Mouse (Mus musculus) kidney, postnatal 10 days (tissue): Measurements from ENCODE around the gene Klf12.
A peak's percentile ranks its signal among the peaks of the same experiment; 100 is the strongest.

Experiments
- DNase-seq: peaks from one replicate; pipeline ENCODE4 v3.0.0; 2021; ENCODE audit warnings: mixed read lengths

The Klf12 gene

DNA sequence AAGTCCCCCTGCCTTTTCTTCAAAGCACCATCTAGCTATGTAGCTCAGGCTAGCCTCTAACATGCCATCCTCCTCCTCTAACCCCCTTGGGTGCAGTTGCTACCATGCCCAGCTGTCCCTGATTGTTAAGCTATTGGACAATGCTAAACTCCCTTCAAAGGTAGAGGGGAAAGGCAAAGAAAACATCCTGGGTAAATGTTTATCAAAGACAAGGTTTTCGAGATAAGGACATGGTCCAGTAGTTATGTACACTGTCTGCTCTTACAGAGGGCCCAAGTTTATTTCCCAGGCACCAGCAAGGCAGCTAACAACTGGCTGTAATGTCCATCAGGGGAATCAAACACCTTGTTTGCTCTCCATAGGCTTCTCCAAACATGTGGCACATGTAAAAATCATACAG is 53.1 kb downstream of the Klf12 start:
- no peak for DNase-seq

DNA sequence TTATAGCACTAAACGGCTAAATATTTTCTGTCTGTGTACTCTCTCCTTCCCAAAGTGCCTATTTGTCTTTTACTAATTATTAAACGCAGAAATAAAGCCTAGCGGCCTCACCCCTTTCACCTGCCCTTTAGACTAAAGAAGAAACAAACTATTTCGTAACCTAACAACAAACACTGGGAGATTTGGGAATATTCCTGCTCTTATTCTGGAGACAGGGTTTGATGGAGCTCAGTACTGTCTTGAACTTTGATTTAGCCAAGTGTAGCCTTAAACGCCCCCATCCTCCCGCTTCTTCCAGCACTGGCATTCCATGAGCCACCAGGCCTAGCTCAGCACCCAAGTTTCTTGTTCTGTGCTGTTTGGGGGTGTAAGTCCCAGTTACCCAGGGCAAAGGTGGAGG is 56.4 kb downstream of the Klf12 start:
- DNase-seq: peak; percentile 16

DNA sequence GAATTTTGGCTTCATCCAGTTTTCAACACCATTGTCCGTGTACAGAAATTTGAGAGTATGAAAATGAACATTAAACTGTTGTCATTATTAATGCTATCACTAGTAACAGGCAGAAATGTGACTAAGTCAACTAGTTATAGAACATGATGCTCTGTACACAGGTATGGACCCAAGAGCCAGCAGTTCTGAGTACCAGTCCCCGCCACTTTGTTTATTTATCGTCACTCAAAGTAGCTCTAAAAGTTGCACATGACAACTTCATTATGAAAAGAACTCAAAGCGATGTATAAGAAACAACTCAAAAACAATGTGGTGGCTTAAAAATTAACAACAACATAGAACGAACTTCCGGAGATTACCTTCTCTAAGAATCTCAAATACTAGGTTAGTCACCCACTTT is 56.8 kb downstream of the Klf12 start:
- no peak for DNase-seq

DNA sequence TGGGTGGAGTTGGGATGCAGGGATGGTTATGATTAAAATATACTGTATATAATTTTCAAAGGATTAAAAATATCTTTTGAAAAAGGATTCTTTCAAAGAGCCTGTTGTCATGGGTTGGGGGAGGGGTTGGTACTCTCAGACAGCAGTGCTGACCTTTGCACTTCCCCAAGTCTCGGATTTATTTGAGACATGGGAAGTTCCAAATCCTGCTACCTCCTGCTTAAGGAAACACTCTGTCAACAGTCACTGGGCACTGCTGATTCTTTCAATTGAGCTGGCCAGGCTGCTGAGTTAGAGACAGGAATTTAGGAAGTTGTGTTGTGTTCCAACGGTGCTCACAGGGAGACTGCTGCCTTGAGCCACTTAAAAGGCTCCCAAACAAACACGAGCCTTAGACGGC is 60.3 kb downstream of the Klf12 start:
- peak; percentile 66 for DNase-seq

DNA sequence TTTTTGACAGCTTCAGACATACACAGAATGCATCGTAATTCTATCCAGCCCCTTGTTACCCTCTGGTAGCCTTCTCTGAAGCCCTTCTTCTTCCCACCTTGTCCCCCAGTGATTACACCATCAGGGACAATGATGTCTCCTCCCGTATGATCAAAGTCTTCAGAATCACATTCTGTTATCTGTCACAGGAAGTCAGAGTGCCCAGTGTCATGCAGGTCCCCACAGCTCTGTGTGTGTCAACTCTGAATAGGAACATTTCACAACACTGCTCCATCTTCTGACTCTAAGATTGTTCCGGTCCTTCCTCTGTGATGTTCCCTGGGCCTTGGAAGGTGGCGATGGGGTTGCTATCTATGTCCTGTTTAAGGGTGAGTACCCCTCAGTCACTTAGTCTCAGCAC is 62.2 kb downstream of the Klf12 start:
- no peak for DNase-seq

DNA sequence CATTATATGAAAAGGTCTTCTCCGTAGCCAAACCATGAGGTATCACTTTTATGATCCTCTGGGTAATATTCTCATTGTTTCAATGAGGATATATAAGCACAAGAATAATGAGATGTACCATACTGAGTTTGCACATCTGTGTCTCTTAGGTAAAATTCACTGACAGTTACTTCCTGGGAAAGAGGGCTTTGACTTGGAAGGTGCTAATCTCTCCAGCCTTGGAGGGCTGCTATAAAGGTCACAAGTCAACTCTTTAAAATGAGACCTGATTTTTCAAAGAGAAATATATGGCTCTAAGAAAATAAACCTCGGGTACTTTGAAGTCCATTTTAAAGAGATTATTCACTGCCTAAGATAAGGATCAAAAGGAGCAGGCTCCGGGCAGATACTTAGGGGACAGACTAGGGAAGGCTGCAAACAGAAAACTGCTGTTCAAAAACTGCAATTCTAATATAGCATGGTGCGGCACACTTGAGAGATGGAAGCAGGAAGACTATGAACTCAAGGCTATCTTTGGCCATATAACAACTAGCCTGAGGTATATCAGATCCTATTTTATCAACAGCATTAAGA is 69.2 kb downstream of the Klf12 start:
- no peak for DNase-seq

DNA sequence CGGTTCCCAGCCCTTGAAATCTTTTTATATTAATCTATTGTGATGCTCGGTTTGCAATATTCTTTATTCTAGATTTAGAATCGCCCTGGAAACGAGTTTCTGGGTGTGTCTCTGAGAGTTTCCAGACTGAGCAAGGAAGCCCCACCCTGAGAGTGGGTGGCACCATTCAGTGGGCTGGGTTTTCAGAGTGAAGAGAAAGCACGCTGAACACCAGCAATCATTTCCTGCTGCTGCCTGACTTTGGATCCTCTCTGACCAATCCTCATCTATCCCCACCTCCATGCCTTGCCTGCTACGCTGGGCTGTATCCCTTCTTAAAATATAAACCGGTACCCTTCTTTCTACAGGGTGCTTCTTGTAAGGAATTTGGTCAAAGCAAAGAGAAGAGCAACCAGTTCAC is 71.4 kb downstream of the Klf12 start:
- peak; percentile 23 for DNase-seq

DNA sequence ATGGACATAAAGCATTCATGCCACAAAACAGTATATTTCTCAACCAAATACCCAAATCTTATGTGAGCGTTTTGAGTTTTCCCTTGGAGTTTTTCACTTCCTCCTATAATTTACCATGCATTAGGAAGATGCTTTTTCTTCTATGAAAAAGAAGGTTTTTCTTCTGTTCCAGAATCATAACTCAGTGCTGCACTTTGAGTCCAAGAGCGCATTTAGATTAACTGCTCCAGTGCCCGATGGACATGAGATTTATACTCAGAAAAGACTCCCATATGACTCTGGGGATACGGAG is 72.7 kb downstream of the Klf12 start:
- DNase-seq: no peak

DNA sequence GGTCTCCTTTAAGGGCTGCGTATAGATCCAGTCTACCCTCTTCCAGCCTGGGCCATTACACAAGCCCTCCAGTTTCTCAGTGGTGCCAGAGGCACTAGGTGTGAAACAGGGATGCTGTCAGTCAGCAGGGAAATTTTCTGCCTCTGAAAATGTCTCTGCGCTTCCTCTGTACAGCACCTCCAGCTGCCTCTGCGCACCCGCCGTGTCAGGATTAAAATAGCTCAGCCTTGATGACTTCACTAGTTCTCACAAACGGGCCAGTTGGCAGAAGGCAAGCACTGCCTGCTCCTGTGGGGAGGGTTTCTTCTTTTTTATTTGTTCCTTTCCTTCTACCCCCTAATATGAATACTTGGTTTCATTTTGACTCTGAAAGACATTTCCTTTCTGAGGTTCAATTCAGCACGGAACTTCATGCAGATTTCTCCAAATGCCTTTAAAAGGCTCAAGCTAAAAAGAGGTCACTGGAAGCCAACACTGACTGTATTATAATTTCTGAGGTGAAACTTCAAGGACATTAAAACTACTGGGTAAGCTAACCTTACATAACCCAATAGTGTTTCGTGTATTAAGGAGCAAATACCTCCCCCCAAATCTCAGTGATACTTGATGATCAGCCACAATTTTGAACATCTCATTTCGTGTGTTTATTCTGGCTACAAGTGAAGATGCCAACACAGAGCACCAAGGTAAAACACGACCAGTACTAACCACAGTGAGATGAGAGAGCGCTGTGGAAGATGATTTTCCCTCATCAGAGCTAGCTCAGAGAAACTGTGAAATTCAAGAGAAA is 73.2 kb downstream of the Klf12 start:
- peak; percentile 38 for DNase-seq

DNA sequence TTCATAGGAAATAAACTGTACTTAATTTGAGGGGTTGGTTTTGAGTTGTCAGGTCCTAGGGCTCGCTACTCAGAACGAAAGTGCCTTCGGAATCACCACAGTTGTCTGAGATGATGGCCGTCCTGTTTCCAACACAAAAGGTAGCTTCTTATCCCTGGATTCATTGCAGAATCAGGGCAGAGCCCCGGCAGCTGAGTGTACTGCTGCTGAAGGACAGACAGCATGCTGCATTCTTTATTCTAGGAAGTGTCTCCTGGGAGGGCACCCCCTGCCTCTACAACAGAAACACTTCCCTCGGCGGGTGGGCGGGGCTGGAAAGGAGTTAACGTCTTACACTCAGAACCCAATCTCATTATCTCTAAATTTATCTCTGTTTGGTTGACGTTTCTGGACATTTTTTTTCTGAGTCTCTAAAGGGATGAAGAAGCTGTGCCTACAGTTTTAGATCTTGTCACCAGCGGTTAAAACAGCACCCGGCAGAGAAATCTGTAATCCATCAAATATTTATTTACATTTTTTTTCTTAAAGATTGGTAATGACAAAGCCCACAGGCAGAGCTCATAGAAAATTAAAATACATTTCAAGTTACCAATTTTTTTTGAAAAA is 74.6 kb downstream of the Klf12 start:
- no peak for DNase-seq

DNA sequence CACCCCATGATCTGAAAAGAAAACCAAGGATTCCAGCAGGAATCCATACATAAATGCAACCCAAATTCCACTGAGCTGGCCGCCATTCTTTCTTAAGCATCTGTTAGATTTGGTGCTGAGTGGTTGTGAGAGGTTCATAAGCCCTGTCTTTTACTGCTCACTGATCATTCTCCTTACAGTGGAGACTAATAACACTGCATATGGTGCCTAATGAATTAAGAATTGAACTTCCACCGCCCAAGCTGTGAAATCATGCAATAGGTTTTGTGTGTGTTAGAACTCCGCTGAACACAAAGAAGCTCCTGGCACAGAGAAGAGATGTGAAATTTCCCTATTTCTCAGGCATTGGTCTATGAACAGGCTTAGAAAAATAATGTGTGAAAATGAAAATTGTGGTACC is 77.4 kb downstream of the Klf12 start:
- DNase-seq: no peak

DNA sequence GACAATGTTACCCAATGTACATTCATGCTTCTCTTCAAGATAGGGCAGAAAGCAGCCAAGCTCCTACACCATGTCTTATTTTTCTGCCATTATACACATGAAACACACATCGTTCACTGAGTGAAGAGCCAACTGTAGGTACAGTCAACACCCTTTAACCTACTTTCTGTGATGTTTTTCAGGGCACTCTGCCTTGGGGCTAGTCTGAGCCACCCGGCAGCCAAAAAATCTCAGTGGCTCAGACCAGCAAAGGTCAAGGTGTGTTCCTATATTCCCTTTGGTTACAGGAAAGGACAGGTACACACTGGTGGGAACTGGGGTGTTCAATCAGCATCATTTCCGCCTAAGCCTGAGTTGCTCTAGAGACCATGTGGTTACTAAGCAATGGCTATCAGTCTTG is 78.3 kb downstream of the Klf12 start:
- no peak for DNase-seq

DNA sequence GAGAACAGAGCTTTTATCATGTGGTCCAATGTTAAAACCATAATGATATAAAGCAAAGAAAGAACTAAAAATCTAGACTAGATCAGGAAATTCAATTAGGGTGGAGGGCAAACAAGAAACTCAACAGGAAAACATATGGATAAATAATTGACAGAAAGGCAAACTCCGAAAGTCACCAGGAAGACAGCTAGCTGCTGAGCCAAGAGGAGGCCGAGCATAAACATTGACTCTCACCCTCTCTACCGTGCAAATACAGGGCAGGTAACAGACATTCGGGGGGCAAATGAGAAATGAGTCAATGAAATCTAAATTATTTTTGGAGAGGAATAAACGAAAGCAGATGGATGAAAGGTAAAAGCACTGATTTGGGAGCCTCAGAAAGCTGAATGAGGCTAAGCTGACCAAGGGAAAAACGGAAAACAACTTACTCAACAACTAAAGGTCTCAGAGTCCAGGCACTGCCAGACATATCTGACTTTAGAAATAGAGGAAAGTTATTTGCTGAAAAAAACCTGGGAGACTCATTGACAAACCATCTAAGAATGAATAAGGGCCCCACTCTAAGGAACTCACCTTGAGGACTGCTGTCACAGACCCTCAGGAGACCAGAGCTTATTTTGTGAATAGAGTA is 84.3 kb downstream of the Klf12 start:
- no peak for DNase-seq

DNA sequence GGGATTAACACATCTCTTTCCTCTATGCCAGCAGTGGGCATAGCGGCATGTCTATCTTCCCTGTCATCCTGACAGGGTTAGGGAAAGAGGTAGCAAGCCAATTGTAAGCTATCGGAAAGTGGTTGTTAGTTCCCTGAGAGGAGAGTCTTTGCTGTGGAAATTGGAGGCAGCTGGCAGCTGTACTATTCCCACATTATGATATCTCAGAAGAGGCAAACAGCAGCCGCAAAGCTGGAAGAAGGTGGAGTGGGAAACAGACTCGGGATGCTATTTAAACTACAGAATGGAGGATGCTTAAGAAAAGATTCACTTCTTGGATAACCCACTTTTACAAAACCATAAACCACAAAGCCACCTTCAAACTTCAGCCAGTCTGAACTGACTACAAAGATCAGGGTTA is 85.8 kb downstream of the Klf12 start:
- no peak for DNase-seq

DNA sequence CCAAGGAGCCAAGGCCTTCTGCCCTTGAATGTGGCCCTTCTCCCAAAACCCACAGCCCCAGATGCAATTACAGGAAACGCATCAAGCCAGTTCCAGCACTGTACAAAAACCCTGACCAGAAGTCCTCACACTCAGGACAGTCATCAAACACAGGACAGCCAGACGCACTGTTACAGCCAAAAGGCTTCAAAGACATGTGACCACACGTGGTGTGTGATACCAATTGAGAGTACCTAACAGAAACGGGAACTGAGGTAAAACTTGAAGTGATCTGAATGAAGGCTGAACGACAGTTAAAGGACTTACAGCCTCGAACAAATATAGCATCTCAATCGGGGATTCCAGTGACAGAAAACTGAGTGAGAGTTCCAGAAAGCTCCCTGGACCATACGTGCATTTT is 87.3 kb downstream of the Klf12 start:
- DNase-seq: no peak

DNA sequence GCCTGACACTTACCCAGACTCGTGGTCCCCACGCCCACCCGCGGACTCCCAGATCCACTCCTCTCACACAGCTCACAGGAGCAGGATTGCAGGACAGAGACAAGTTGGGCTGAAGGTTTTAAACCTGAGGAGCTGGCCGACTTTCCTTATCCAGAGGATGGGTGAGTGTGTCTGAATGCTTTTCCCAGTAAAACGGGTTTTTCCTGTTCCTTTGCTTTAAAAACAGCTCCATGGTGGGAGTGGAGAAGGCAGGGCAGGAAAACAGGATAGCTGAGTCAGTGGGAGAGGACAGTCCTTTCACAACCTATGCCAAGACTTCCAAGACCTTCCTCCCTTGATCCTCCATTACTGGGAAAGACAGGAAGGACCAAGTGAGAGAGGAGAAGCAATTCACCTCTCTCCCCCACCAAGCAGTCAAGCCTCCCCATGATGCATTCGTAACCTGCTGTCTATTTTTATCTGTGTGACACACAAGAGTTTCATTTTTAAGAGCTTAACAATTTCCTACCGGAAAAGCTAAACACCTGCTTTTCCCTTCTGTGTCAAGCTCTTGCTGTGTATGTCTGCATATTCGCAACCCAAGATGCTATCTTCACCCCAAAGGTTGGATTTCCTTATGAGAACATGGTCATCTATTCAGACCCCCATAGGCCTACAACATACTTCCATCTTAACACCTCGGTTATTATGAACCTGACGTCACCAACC is 94.8 kb downstream of the Klf12 start:
- no peak for DNase-seq

DNA sequence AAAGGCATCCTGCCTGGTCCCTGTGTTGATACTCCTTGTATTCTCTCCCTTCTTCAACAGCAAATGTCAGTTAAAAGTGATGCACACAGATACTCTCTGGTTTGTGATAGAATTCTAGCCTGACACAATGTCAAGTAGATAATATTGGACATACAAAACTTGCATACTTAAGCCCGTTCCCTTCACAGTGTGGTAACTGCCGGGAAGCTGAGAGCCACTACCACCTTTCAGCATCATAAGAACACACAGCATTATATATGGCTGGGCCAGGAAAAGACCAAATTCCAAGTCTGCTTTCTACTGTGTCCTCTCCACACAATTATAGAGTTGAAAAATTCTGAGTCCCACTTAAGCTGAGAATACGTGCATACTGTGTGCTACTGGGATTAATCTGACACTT is 97.1 kb downstream of the Klf12 start:
- DNase-seq: no peak

DNA sequence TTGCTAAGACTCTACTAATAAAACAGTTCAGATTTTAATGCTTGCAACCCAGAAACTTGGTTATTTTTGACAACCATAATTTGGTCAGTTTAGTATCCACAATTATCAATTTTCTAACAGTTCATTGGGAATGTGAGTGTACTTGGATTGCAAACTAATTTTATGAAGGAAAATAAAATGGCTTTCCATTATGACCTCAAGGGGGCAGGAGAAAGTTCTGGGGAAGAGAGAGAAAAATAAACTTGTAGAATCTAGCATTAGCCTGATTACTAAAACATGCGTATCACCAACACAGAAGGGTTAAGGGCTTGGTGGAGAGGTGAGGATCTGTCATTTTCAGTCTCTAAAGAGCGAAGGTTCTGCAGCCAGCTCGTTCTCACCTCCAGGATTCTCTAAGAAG is 106.7 kb downstream of the Klf12 start:
- DNase-seq: no peak

DNA sequence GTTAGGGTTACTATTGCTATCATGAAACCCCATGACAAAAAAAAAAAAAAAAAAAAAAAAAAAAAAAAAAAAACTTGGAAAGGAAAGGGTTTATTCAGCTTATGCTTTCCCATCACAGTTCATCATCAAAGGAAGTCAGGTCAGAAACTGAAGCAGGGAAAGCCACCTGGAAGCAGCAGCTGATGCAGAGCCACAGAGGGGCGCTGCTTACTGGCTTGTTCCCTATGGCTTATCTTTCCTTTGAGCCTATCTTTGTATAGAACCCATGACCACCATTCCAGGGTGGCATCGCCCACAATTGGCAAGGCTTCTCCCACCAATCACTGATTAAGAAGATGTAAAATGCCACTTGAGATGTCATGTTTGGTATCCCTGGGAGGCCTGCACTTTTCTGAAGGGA is 119.4 kb downstream of the Klf12 start:
- DNase-seq: no peak

DNA sequence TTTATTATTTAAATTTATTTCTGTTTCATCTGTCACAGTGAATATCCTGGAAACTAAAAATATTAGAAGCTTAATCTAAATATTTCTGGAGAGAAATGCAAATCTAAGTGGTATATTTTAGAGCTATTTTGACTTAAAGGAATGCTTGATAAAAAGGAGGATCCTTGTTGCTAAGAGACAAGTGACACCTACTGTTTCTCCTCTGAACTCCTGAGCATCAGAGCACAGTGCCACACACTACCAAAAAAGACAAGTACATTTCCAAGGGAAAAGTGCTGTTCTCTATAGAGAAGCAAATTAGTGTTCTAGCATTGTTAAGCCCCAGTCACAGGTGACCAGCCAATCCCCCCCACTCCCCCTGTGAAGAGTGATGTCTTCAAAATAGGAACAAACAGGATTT is 127.8 kb downstream of the Klf12 start:
- no peak for DNase-seq

DNA sequence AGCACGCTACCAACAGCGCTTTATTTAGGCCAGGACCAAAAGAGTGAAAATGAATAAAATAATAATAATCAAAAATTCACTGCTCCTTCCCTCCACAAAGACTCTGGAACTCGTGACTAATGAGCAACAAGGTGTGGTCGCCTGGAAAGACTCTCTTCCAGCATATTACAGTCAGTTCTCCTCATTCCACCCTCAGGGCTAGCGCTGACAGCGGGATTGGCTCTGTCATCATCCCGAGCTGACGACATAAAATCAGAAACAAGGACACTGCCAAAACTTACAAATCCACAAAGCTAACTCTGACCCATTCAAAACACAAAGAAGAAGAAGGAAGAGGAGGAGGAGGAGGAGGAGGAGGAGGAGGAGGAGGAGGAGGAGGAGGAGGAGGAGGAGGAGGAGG is 136.8 kb downstream of the Klf12 start:
- no peak for DNase-seq

DNA sequence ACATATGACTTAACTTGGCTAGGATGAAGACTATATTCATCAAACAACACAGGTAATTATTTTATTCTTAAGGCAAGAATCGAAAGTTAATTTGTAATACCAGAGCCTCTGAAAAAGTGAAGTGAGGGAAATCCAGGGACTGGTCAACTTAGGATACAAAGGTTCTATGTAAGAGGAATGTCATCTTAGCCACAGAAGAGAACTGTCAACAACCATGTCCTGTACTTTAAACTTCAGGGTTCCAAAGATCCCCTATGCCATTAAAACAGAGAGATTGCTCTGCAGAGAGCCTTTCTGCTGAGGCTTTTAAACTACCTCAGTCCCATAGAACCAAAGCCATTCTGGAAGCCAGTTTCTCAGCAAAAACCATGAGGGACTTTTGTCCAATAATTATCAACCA is 144.1 kb downstream of the Klf12 start:
- DNase-seq: no peak

DNA sequence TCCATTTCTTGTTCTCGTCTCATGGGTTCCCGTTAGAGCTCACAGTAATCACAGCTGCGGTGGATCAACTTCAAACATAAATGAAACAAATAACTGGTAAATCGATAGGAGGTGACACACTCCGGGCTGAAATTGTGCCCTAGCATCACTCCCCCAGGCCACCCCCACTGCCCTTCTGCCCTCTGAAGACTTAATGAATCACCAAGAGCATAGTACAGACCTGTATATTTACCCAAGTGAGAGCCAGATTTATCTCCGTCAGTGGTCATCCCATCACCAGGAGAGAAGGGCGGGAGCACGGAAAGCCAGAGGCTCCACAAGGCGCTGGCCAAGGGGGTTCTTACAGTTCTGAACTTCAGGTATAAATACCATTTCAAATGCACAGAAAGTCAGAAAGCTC is 150.2 kb downstream of the Klf12 start:
- peak; percentile 10 for DNase-seq

DNA sequence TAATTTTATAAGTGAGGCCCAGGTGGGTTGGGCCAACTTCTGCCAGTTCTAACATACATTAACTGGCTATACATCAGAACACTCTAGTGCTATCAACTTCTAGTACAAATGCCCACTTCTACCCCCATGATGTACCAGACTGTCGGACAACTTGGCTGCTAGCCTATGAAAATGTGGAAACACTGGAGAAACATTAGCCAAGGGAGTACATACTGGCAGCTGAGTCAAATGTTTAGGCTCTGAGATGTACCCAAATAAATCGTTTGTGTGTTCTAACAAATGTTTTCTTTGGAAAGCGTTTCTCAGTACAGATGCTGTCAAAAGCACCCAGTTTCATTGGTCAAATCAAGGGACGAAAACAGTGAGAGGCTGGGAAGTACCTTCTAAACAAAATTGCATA is 152.0 kb downstream of the Klf12 start:
- DNase-seq: no peak
